Mouse (Mus musculus) liver, embryonic 16.5 days (tissue): ENCODE results near the gene Lrrc14b. TPM values are rescaled to one million over a fixed set of nuclear protein-coding genes. Genes with fewer than 3 reads are reported as not detected.

Experiments used
- ATAC-seq: fragments of 200-750 bp; cut with Nextera tagmentation; 2 replicates; pipeline ENCODE4 v1.8.0; 2017; ENCODE audit warnings: low read depth, mild to moderate bottlenecking, moderate number of reproducible peaks, moderate library complexity
- H3K27ac ChIP-seq: fragments of 300-500 bp; sonication (generic); 2 replicates; pipeline ENCODE4 v1.5.1; 2014; ENCODE audit warnings: mild to moderate bottlenecking, low read length
- H3K27me3 ChIP-seq: fragments of 300-500 bp; sonication (generic); 2 replicates; pipeline ENCODE4 v1.6.1; 2014; ENCODE audit warnings: low read depth, low read length, mixed read lengths; ENCODE audit not compliant: control insufficient read depth, insufficient read depth
- H3K36me3 ChIP-seq: fragments of 300-500 bp; sonication (generic); 2 replicates; pipeline ENCODE4 v1.6.1; 2014; ENCODE audit warnings: mild to moderate bottlenecking; ENCODE audit not compliant: control insufficient read depth, insufficient read depth
- H3K4me1 ChIP-seq: fragments of 300-500 bp; sonication (generic); 2 replicates; pipeline ENCODE4 v1.6.1; 2014; ENCODE audit warnings: low read depth, low read length, mixed read lengths; ENCODE audit not compliant: control insufficient read depth
- H3K4me2 ChIP-seq: fragments of 300-500 bp; sonication (generic); 2 replicates; pipeline ENCODE4 v1.6.1; 2014; ENCODE audit warnings: low read depth, low read length, mixed read lengths
- H3K4me3 ChIP-seq: fragments of 300-500 bp; sonication (generic); 2 replicates; pipeline ENCODE4 v1.5.1; 2014; ENCODE audit warnings: low read depth, mild to moderate bottlenecking, low read length
- H3K9ac ChIP-seq: fragments of 300-500 bp; sonication (generic); 2 replicates; pipeline ENCODE4 v1.6.1; 2014; ENCODE audit warnings: low read depth, low read length
- H3K9me3 ChIP-seq: fragments of 300-500 bp; sonication (generic); replicated peaks from 2 replicates; pipeline ENCODE4 v1.6.1; 2016; ENCODE audit warnings: low read length; ENCODE audit not compliant: control insufficient read depth
- WGBS: fragments of 180-500 bp; shearing (Covaris S2); extraction: QIAGEN DNeasy Blood & Tissue Kit; methylation state at CpG from one replicate; pipeline ENCODE4 v1.1.7; 2014; ENCODE audit not compliant: insufficient replicate concordance; 5-methylcytosine and 5-hydroxymethylcytosine counted together
- polyA plus RNA-seq: library from polyadenylated mRNA; unstranded; fragments of >200 nt; fragmentation: Nextera tagmentation; extraction: Ambion mirVana; gene quantifications from 2 replicates; pipeline ENCODE4 v1.2.1, GENCODE M21; 2015

The Lrrc14b gene
- polyA plus RNA-seq, 1 experiment from 2014 or later, result not detected

DNA sequence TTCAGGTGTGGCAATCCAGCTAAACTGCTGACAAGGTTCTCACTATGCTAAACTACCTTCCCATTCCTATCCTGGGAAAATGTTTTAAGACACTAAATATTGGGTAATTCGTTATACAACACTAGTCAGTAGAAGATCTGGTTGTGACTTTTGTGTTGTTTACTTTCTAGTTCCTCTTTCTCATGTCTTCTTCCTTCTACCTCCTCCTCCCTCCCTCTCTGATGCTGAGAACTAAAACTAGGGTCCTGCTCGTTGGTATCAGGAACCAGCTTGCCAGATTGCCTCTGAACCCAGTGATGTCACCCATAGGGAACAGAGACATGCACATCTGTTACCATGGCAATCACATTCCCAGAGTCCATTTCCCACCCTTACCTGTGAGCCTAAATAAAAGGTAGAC is 1.6 kb downstream of the Lrrc14b start:
- no peaks in the 10 kb centered on the region for H3K27me3 ChIP-seq
- no peak overlapping the region for H3K4me2 ChIP-seq
- no peak overlapping the region for H3K9ac ChIP-seq
- no peak for ATAC-seq
- no peak overlapping the region for H3K4me3 ChIP-seq
- no peaks in the 10 kb centered on the region; the same call in 1 of the 2 replicates for H3K36me3 ChIP-seq
- H3K27ac ChIP-seq, result no peak overlapping the region
- H3K9me3 ChIP-seq, result no peaks in the 10 kb centered on the region
- H3K4me1 ChIP-seq, result no peaks in the 10 kb centered on the region
- 40% methylated on average over 2 of the region's 2 CpGs for WGBS

DNA sequence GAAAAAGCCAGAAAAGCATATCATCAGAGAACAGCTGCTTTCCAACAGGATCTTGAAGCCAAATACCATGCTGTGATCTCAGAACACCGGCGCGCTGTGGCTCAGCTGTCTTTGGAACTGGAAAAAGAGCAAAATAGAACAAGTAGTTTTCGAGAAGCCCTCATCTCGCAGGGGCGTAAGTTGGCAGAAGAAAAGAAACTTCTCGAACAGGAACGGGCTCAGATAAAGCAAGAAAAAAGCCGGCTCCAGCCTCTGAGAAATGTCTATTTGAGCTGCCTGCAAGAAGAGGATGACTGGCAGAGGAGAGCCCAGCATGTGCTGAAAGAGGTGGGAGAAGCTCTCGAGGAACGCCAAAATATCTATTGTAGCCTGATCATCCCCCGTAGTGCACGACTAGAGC is 7.3 kb downstream of the Lrrc14b start:
- H3K4me3 ChIP-seq, result no peak overlapping the region
- ATAC-seq, result no peak
- no peak overlapping the region for H3K4me2 ChIP-seq
- peaks cover 12% of the 10 kb centered on the region for H3K36me3 ChIP-seq
- H3K4me1 ChIP-seq, result no peaks in the 10 kb centered on the region
- no peaks in the 10 kb centered on the region for H3K9me3 ChIP-seq
- no peak overlapping the region for H3K27ac ChIP-seq
- H3K27me3 ChIP-seq, result no peaks in the 10 kb centered on the region
- H3K9ac ChIP-seq, result no peak overlapping the region
- WGBS, result 89% methylated on average over 13 of the region's 13 CpGs

DNA sequence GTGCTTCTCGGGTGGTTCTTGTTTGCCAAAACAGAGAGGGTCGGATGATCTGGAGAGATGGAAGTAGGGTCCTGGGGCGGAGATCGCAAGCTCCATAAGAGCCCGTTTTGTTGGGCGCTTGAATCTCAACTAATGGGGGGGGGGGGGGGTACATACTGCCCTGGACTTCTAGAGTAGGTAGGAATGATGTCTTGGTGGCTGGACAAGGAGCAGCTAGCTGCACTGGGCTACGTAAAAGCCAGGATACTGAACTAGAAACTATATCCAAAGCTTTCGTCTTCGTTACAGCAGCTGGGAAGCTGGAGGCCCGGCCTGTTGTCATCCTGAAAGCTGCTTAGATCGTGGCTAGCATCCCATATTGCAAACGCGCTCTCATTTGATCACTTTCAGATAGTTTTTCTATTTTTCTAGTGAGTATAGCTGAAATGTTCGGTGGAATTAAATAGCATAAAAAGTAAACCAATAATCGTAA is 13.3 kb downstream of the Lrrc14b start:
- ATAC-seq, result peak; percentile 31
- under 1% methylated on average over 15 of the region's 15 CpGs for WGBS

DNA sequence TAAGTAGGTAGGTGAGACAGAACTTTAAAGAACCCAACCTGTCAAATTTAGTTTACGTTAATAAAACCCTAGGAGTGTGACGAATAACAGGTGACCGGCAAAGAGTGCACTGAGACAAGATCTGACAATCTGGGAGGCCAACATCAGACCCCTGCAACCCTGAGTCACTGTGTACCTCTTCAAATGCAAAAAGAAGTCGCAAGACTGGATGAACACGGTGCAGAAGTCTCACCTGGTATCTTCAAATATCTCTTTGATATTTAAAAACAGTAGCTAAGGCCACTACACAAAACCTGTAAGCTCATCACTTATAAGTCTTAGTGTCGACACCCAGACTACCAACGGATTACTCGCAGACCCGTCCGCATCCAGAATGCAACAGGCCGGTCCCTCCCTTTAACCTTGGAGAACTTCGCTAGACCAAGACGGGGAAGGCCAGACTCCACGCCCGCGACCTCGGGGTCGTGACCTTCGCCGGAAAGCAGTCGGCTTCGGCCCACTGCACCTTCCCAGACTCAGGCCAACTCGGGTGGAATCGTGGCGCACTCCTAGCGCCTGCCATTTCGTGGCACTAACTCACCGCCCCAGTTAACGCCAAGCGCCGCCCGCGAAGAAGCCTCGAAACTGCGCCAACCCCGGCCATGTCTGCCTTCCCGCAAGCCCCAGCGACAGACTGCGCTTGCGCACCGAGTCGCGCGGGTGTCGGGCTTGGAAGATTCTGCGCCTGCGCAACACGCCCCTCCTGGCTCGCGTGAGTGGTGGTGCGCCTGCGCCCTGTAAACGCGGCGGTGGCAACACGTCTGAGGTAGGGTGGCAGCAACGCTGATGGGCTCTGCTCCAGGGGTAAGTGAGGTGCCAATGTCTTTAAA is 14.0 kb downstream of the Lrrc14b start, which contains the start of the genes Sdha and Ccdc127:
Sdha (minus strand) TSS at position 715 of the 869 bp plus-strand sequence.
Ccdc127 (plus strand) TSS at position 744 of the 869 bp plus-strand sequence.
- peaks cover 3% of the 10 kb centered on the region for H3K36me3 ChIP-seq
- WGBS, result under 1% methylated on average over 57 of the region's 57 CpGs
- H3K9me3 ChIP-seq, result no peaks in the 10 kb centered on the region
- H3K4me3 ChIP-seq, result peak within 1 kb of the TSS; percentile 88
- peak within 1 kb of the TSS; percentile 93 for H3K9ac ChIP-seq
- no peaks in the 10 kb centered on the region for H3K27me3 ChIP-seq
- H3K4me2 ChIP-seq, result peak within 1 kb of the TSS; percentile 94
- H3K4me1 ChIP-seq, result peaks cover 13% of the 10 kb centered on the region
- H3K27ac ChIP-seq, result peak within 1 kb of the TSS; percentile 94
- ATAC-seq, result peak; percentile 97

More for the DNA sequence above, 13.3 kb downstream of the Lrrc14b start:
- peak overlapping the region; percentile 94 for H3K4me2 ChIP-seq
- H3K4me1 ChIP-seq, result peaks cover 13% of the 10 kb centered on the region
- H3K4me3 ChIP-seq, result peak overlapping the region; percentile 88
- H3K27ac ChIP-seq, result peak overlapping the region; percentile 41
- H3K27me3 ChIP-seq, result no peaks in the 10 kb centered on the region
- peak overlapping the region; percentile 93 for H3K9ac ChIP-seq
- peaks cover 3% of the 10 kb centered on the region for H3K36me3 ChIP-seq
- no peaks in the 10 kb centered on the region for H3K9me3 ChIP-seq

DNA sequence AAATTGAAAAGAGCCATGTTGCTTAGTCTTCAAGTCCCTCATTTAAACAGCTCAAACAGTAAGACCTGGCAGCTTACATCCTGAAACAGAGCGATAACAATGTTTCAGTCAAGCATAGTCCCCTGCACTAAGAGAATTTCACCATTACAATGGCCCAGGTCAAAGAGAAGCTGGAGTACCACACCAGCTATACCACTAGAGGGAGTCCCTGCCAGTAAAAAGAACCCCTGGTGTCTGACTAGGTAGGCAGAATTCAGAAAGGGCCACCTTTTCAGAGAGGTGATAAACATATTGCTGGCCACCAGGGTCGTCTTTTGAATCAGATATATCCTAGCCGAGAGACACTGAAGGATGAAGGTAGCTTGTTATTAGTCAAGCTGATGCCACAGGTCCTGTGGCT is 22.8 kb downstream of the Lrrc14b start:
- no peak overlapping the region for H3K9ac ChIP-seq
- H3K4me1 ChIP-seq, result no peaks in the 10 kb centered on the region
- H3K4me3 ChIP-seq, result no peak overlapping the region
- no peak overlapping the region for H3K27ac ChIP-seq
- no peak overlapping the region for H3K4me2 ChIP-seq
- peak; percentile 37; the same call in 1 of the 2 replicates for ATAC-seq
- no peaks in the 10 kb centered on the region for H3K9me3 ChIP-seq
- H3K27me3 ChIP-seq, result no peaks in the 10 kb centered on the region
- 42% methylated on average over 3 of the region's 3 CpGs for WGBS
- H3K36me3 ChIP-seq, result peaks cover 17% of the 10 kb centered on the region

DNA sequence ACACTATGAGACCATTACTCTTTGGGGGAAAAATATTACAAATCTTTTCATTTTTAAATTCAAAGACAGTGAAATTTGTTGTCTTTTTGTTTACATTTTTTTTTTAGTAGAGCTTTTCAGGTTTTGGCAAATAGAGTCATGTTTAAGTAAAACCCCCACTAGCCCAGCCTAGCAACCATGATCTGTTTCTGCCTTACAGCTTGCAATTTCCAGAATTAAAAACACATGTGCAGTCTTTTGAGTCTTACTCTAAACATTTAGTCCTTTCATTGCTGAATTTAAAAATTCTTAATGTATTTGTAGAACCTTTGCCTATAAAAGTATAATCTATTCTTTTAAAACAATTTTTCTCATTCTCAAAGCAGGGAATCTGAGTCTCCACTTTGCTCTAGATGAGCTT is 34.5 kb downstream of the Lrrc14b start:
- Histone ChIP-seq H3K4me2 (no peak overlapping the region), H3K36me3 (peaks cover 37% of the 10 kb centered on the region), H3K4me1 (no peaks in the 10 kb centered on the region), H3K27ac (no peak overlapping the region), H3K4me3 (no peak overlapping the region), H3K27me3 (no peaks in the 10 kb centered on the region), H3K9ac (no peak overlapping the region), H3K9me3 (no peaks in the 10 kb centered on the region)
- no peak for ATAC-seq

DNA sequence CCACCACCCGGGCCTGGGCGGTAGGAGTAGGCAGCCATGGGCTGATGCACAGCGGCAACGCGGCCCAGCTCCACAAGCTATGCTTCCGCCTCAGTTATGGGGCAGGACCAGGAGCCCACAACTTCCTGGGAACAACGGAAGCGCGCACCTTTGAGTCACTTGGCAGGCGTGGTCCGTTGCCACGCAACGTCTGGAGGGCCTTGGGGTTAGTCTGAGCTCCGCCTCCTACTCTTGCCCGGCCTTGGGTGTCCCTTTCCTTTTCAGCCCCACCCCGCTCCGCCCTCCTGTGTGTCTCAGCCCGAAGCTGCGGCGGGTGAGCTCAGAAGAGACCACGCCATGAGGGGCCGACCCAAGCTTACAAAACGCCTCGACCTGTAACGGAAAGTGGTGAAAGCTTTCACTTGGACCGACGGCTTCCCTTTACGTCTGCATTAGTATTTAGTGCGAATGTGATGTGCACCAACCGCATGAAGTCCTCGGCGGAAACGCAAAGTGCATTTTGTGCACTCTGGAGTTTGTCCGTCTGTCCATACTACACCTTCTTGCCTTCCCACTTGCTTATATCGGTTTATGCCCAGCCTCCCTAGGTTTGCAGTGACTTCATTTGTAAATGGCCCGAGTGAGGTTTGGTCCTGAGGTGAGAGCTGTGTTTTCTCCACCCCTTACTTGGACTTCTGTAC is 46.5 kb downstream of the Lrrc14b start, which contains the start of gene Pdcd6:
Pdcd6 (minus strand) TSS at position 411 of the 680 bp plus-strand sequence.
- Histone ChIP-seq H3K27ac (peak within 1 kb of the TSS; percentile 81), H3K27me3 (no peaks in the 10 kb centered on the region), H3K4me2 (peak within 1 kb of the TSS; percentile 85), H3K9me3 (no peaks in the 10 kb centered on the region), H3K4me1 (peaks cover 18% of the 10 kb centered on the region), H3K9ac (peak within 1 kb of the TSS; percentile 92), H3K4me3 (peak within 1 kb of the TSS; percentile 94), H3K36me3 (peaks cover 12% of the 10 kb centered on the region)
- ATAC-seq, result peak; percentile 99
- WGBS, result under 1% methylated on average over 36 of the region's 36 CpGs

DNA sequence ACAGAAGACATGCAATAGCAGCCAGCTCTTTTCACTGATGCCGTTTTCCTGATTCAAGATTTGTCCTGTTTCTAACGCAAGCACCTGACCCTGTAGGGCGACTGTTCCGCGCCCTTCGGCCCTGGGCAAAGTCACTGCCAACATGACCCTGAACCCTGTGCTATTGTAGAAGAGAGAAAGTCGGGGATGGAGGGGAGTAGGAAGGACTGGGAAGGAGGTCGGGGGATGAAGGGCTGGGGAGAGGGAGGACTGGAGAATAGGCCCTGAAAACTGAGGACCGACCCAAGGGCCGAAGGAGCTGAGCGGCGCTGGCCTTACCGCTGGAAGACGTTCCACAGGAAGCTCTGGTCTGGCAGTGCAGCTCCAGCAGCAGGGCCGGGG is 47.0 kb downstream of the Lrrc14b start:
- Histone ChIP-seq H3K4me1 (peaks cover 18% of the 10 kb centered on the region), H3K27ac (peak overlapping the region; percentile 81), H3K27me3 (no peaks in the 10 kb centered on the region), H3K4me3 (peak overlapping the region; percentile 94), H3K9me3 (no peaks in the 10 kb centered on the region), H3K9ac (peak overlapping the region; percentile 92), H3K36me3 (peaks cover 7% of the 10 kb centered on the region), H3K4me2 (peak overlapping the region; percentile 85)
- WGBS, result 2% methylated on average over 15 of the region's 15 CpGs
- peak; percentile 19 for ATAC-seq
